Mouse (Mus musculus) liver, postnatal 0 days (tissue): ENCODE results near the gene Bcl11b. TPM values are rescaled to one million over a fixed set of nuclear protein-coding genes. Genes with fewer than 3 reads are reported as not detected.

Source experiments
- ATAC-seq: fragments of 200-750 bp; cut with Nextera tagmentation; 2 replicates; pipeline ENCODE4 v1.8.0; 2017; ENCODE audit warnings: mild to moderate bottlenecking, moderate library complexity
- DNase-seq: peaks from one replicate; pipeline ENCODE4 v3.0.0-alpha.2; 2016
- H3K27ac ChIP-seq: fragments of 300-500 bp; sonication (generic); 2 replicates; pipeline ENCODE4 v1.5.1; 2014; ENCODE audit warnings: antibody characterized with exemption, moderate library complexity, mild to moderate bottlenecking, low read depth
- H3K27me3 ChIP-seq: fragments of 300-500 bp; sonication (generic); 2 replicates; pipeline ENCODE4 v1.6.1; 2014; ENCODE audit warnings: low read length, control low read depth, mixed read lengths; ENCODE audit not compliant: insufficient read depth
- H3K36me3 ChIP-seq: fragments of 300-500 bp; sonication (generic); replicated peaks from 2 replicates; pipeline ENCODE4 v1.6.1; 2014; ENCODE audit warnings: mild to moderate bottlenecking, control low read depth, low read length, moderate library complexity, mixed read lengths; ENCODE audit not compliant: insufficient read depth
- H3K4me1 ChIP-seq: fragments of 300-500 bp; sonication (generic); 2 replicates; pipeline ENCODE4 v1.6.1; 2014; ENCODE audit warnings: antibody characterized with exemption, mild to moderate bottlenecking, control low read depth; ENCODE audit not compliant: insufficient read depth
- H3K4me2 ChIP-seq: fragments of 300-500 bp; sonication (generic); 2 replicates; pipeline ENCODE4 v1.6.1; 2014; ENCODE audit warnings: low read depth, mild to moderate bottlenecking, low read length, moderate library complexity, mixed read lengths
- H3K4me3 ChIP-seq: fragments of 300-500 bp; sonication (generic); 2 replicates; pipeline ENCODE4 v1.5.1; 2014; ENCODE audit warnings: low read depth, low read length
- H3K9ac ChIP-seq: fragments of 300-500 bp; sonication (generic); replicated peaks from 2 replicates; pipeline ENCODE4 v1.6.1; 2014; ENCODE audit warnings: mild to moderate bottlenecking, moderate library complexity
- H3K9me3 ChIP-seq: fragments of 300-500 bp; sonication (generic); 2 replicates; pipeline ENCODE4 v1.6.1; 2016; ENCODE audit warnings: mild to moderate bottlenecking, control low read depth, low read length, mixed read lengths
- CTCF ChIP-seq: sonication (generic); IDR thresholded peaks from 2 replicates; pipeline ENCODE4 v1.5.1; 2016; ENCODE audit warnings: antibody characterized with exemption, low read depth
- EP300 ChIP-seq: IDR thresholded peaks from 2 replicates; pipeline ENCODE4 v1.6.1; 2016; ENCODE audit warnings: antibody characterized with exemption, low read depth, mild to moderate bottlenecking
- WGBS: fragments of 180-500 bp; shearing (Covaris S2); extraction: QIAGEN DNeasy Blood & Tissue Kit; methylation state at CpG from one replicate; pipeline ENCODE4 v1.1.7; 2014; ENCODE audit not compliant: insufficient replicate concordance; 5-methylcytosine and 5-hydroxymethylcytosine counted together
- polyA plus RNA-seq: library from polyadenylated mRNA; unstranded; fragments of >200 nt; fragmentation: Nextera tagmentation; extraction: Ambion mirVana; gene quantifications from 2 replicates; pipeline ENCODE4 v1.2.1, GENCODE M21; 2015

Bcl11b gene
- 0.02 TPM in 1 of 2 replicates, not detected in the other for polyA plus RNA-seq

GRCm38 (mm10) chr12:108003483-108003882 lies at the start of gene Bcl11b:
Gene Bcl11b, minus strand, starts transcription at chr12:108003602.
- Histone ChIP-seq H3K4me1 (peaks cover 5% of the 10 kb centered on the region; the same call in 1 of the 2 replicates), H3K36me3 (no peaks in the 10 kb centered on the region), H3K4me2 (peak within 1 kb of the TSS; percentile 64), H3K27me3 (peaks cover 74% of the 10 kb centered on the region), H3K9me3 (no peaks in the 10 kb centered on the region), H3K4me3 (peak within 1 kb of the TSS; percentile 37), H3K9ac (no peak within 1 kb of the TSS), H3K27ac (no peak within 1 kb of the TSS)
- DNase-seq (no peak), ATAC-seq (no peak)
- TF ChIP-seq CTCF, result no peak
- TF ChIP-seq EP300, result no peak
- WGBS, result under 1% methylated on average over 19 of the region's 19 CpGs

DNA sequence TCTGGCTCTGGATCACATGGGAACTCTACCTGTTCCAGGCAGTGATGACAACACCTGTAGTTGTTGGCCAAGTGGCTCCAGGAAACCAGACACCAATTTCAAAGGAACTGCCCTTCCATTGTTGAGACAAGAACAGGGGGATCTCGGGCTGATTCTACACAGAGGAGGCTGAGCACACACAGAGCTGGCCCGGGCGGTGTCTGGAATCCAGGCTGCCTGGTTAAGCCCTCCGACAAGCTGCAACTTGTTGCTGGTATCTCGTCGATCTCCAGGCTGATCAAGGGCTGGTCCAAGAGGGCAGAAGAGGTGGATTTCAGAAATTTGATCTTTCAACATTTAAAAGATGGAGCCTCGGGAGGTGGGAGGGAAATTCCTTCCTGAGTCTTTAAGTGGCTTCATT lies 47.6 kb upstream of the Bcl11b start:
- DNase-seq, result no peak
- no peak overlapping the region for H3K27ac ChIP-seq
- TF ChIP-seq EP300, result no peak
- TF ChIP-seq CTCF, result no peak
- H3K4me1 ChIP-seq, result no peaks in the 10 kb centered on the region
- WGBS, result 72% methylated on average over 7 of the region's 7 CpGs
- no peaks in the 10 kb centered on the region for H3K27me3 ChIP-seq
- no peaks in the 10 kb centered on the region for H3K9me3 ChIP-seq
- H3K36me3 ChIP-seq, result no peaks in the 10 kb centered on the region
- H3K4me3 ChIP-seq, result no peak overlapping the region
- H3K9ac ChIP-seq, result no peak overlapping the region
- no peak overlapping the region for H3K4me2 ChIP-seq
- ATAC-seq, result no peak

GRCm38 (mm10) chr12:108049625-108050024 lies 46.2 kb upstream of the Bcl11b start:
- no peak for TF ChIP-seq EP300
- no peak for TF ChIP-seq CTCF
- no peak for DNase-seq
- Histone ChIP-seq H3K4me3 (no peak overlapping the region), H3K4me2 (no peak overlapping the region), H3K36me3 (no peaks in the 10 kb centered on the region), H3K9ac (no peak overlapping the region), H3K27ac (no peak overlapping the region), H3K4me1 (no peaks in the 10 kb centered on the region), H3K9me3 (no peaks in the 10 kb centered on the region), H3K27me3 (no peaks in the 10 kb centered on the region)
- no peak for ATAC-seq
- 63% methylated on average over 13 of the region's 13 CpGs for WGBS

DNA sequence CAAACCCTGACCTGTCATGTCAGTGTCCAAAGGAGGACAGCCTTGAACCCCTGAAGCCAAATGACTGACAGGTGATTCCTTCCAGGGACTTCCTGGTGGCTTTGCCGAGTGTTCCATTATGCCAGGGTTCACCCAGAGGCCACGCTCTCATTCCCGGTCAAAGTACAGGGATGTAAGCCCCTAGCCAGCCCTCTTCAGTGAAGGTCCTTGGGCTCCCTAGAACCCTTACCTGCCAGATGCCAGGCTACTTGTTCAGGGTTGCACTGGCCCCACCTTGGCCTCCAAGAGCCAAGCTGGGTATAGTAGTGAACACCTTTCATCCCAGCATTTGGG lies 38.8 kb upstream of the Bcl11b start:
- Histone ChIP-seq H3K9me3 (no peaks in the 10 kb centered on the region), H3K4me2 (no peak overlapping the region), H3K27ac (no peak overlapping the region), H3K36me3 (no peaks in the 10 kb centered on the region), H3K4me3 (no peak overlapping the region), H3K4me1 (no peaks in the 10 kb centered on the region), H3K9ac (no peak overlapping the region), H3K27me3 (no peaks in the 10 kb centered on the region)
- ATAC-seq, result no peak
- WGBS, result 65% methylated on average over 3 of the region's 3 CpGs
- TF ChIP-seq EP300 (no peak), CTCF (no peak)
- DNase-seq, result no peak

- Histone ChIP-seq H3K4me3 (no peak overlapping the region), H3K9me3 (no peaks in the 10 kb centered on the region), H3K36me3 (no peaks in the 10 kb centered on the region), H3K4me1 (no peaks in the 10 kb centered on the region), H3K27me3 (no peaks in the 10 kb centered on the region), H3K9ac (no peak overlapping the region), H3K27ac (no peak overlapping the region), H3K4me2 (no peak overlapping the region)
- 36% methylated on average over 12 of the region's 12 CpGs for WGBS
- peak; percentile 51 for ATAC-seq
- DNase-seq, result peak; percentile 76
- TF ChIP-seq CTCF, result peak; percentile 74
- TF ChIP-seq EP300, result no peak
Observed at GRCm38 (mm10) chr12:108041571-108042238, 38.3 kb upstream of the Bcl11b start.

GRCm38 (mm10) chr12:108037446-108037845 lies 34.0 kb upstream of the Bcl11b start:
- no peak for DNase-seq
- no peaks in the 10 kb centered on the region for H3K27me3 ChIP-seq
- peaks cover 5% of the 10 kb centered on the region; the same call in 1 of the 2 replicates for H3K4me1 ChIP-seq
- H3K36me3 ChIP-seq, result no peaks in the 10 kb centered on the region
- TF ChIP-seq EP300, result no peak
- TF ChIP-seq CTCF, result no peak
- H3K4me3 ChIP-seq, result no peak overlapping the region
- ATAC-seq, result no peak
- H3K9me3 ChIP-seq, result no peaks in the 10 kb centered on the region
- no peak overlapping the region for H3K9ac ChIP-seq
- no peak overlapping the region for H3K4me2 ChIP-seq
- H3K27ac ChIP-seq, result no peak overlapping the region
- 46% methylated on average over 6 of the region's 6 CpGs for WGBS
